Mouse (Mus musculus): ENCODE results near the gene Amotl1.

Amotl1 gene

GRCm38 (mm10) chr9:14641310-14642067 lies 3.4 kb downstream of the Amotl1 start:
- DNase-seq (ENCODE audit: low spot score in 2 of 2), result peak; percentile 78 to 87

GRCm38 (mm10) chr9:14636244-14636643 lies 8.6 kb downstream of the Amotl1 start:
- no peak for DNase-seq (ENCODE audit: low spot score in 2 of 2)

GRCm38 (mm10) chr9:14635551-14635950 lies 9.3 kb downstream of the Amotl1 start:
- DNase-seq (ENCODE audit: low spot score in 2 of 2), result no peak

GRCm38 (mm10) chr9:14634155-14634554 lies 10.7 kb downstream of the Amotl1 start:
- no peak for DNase-seq (ENCODE audit: low spot score in 2 of 2)

- DNase-seq (ENCODE audit: low spot score in 2 of 2), result no peak
Measured at GRCm38 (mm10) chr9:14632365-14633163, 12.3 kb downstream of the Amotl1 start.

- DNase-seq (ENCODE audit: low spot score in 2 of 2), result peak; percentile 47 to 56
Measured at GRCm38 (mm10) chr9:14631729-14632128, 13.1 kb downstream of the Amotl1 start.

- no peak for DNase-seq (ENCODE audit: low spot score in 2 of 2)
Measured at GRCm38 (mm10) chr9:14627525-14627924, 17.3 kb downstream of the Amotl1 start.

GRCm38 (mm10) chr9:14625961-14626360 lies 18.9 kb downstream of the Amotl1 start:
- no peak for DNase-seq (ENCODE audit: low spot score in 2 of 2)

GRCm38 (mm10) chr9:14625024-14625423 lies 19.8 kb downstream of the Amotl1 start:
- peak; percentile 86 for DNase-seq (ENCODE audit: low spot score in 2 of 2)

- DNase-seq (ENCODE audit: low spot score in 2 of 2), result no peak
Measured at GRCm38 (mm10) chr9:14623928-14624327, 20.9 kb downstream of the Amotl1 start.

GRCm38 (mm10) chr9:14623250-14623649 lies 21.6 kb downstream of the Amotl1 start:
- peak; percentile 47 to 49 for DNase-seq (ENCODE audit: low spot score in 2 of 2)

GRCm38 (mm10) chr9:14622848-14623247 lies 22.0 kb downstream of the Amotl1 start:
- no peak for DNase-seq (ENCODE audit: low spot score in 2 of 2)

- no peak for DNase-seq (ENCODE audit: low spot score in 2 of 2)
Measured at GRCm38 (mm10) chr9:14620107-14620506, 24.7 kb downstream of the Amotl1 start.

GRCm38 (mm10) chr9:14614931-14615880 lies 29.6 kb downstream of the Amotl1 start:
- DNase-seq (ENCODE audit: low spot score in 2 of 2), result peak; percentile 71 to 72

- DNase-seq (ENCODE audit: low spot score in 2 of 2), result peak; percentile 42 to 62
Measured at GRCm38 (mm10) chr9:14614205-14614930, 30.5 kb downstream of the Amotl1 start.

GRCm38 (mm10) chr9:14613308-14614204 lies 31.3 kb downstream of the Amotl1 start:
- DNase-seq (ENCODE audit: low spot score in 2 of 2), result no peak

- DNase-seq (ENCODE audit: low spot score in 2 of 2), result no peak
Measured at GRCm38 (mm10) chr9:14612588-14612987, 32.3 kb downstream of the Amotl1 start.

GRCm38 (mm10) chr9:14608521-14608920 lies 36.3 kb downstream of the Amotl1 start:
- peak; percentile 58 to 77 for DNase-seq (ENCODE audit: low spot score in 2 of 2)

- no peak for DNase-seq (ENCODE audit: low spot score in 2 of 2)
Measured at GRCm38 (mm10) chr9:14607464-14607863, 37.4 kb downstream of the Amotl1 start.

GRCm38 (mm10) chr9:14605992-14606391 lies 38.9 kb downstream of the Amotl1 start:
- DNase-seq (ENCODE audit: low spot score in 2 of 2), result no peak
